26 mouse cellular contexts compared by ENCODE assay signal in the genomic region with DNA sequence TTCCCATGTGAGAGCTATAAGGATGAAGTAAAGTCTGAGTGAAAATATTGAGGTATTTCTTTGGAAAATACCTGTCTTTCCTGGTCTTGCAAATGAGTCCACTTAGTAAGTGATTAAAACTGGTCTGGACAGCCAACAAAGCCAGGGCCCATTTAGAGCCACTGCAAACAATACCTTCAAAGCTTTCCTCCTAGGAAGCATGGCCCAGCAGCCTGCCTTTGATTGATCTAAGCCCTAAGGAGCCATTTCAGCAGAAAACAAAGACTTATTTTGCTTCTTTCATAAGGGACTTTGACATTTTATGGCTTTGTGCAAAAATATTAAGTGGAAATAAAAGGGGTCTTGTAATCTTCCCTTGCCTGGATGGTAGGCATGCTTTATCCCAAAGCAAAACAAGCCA.
DNase-seq lines count a peak whose midpoint lies in the region; ATAC-seq and TF ChIP-seq lines count a peak whose summit lies in the region.
"Had no signal": no experiment of that assay in that cellular context is flagged by ENCODE, and none has a peak within 500 bp of the region (broad histone marks: within the 10 kb centered on the region; RNA-seq: fewer than 3 reads in every experiment).

No protein-coding gene starts in this region.

- H3K27ac ChIP-seq in midbrain, embryonic 11.5 days (ENCODE audit: low read depth, low read length), result no peak overlapping the region
- no peak overlapping the region for H3K27ac ChIP-seq in midbrain, embryonic 10.5 days (replicated peaks)
- H3K27ac ChIP-seq in intestine, postnatal 0 days (ENCODE audit: low read depth, low read length), result no peak overlapping the region
- H3K27ac ChIP-seq: embryonic facial prominence, embryonic 10.5 days; embryonic facial prominence, embryonic 13.5 days; forebrain, embryonic 15.5 days; gastrocnemius, adult 2 months; hindbrain, embryonic 12.5 days; hindbrain, embryonic 15.5 days had no signal

- H3K27me3 ChIP-seq in midbrain, embryonic 11.5 days (ENCODE audit: control insufficient read depth, insufficient read depth, low read length), result no peaks in the 10 kb centered on the region
- no peaks in the 10 kb centered on the region for H3K27me3 ChIP-seq in midbrain, embryonic 10.5 days (ENCODE audit: low read depth, poor library complexity, severe bottlenecking)
- no peaks in the 10 kb centered on the region for H3K27me3 ChIP-seq in intestine, postnatal 0 days (replicated peaks; ENCODE audit: control insufficient read depth, insufficient read depth, low read length)
- H3K27me3 ChIP-seq: CH12.LX; embryonic facial prominence, embryonic 13.5 days; forebrain, embryonic 15.5 days; hindbrain, embryonic 12.5 days; hindbrain, embryonic 15.5 days; Patski had no signal

- peaks cover 3% of the 10 kb centered on the region; the same call in 1 of the 2 replicates for H3K4me1 ChIP-seq in midbrain, embryonic 11.5 days (ENCODE audit: control insufficient read depth, insufficient read depth, low read length)
- H3K4me1 ChIP-seq in midbrain, embryonic 10.5 days, result peaks cover 7% of the 10 kb centered on the region; the same call in 1 of the 2 replicates
- H3K4me1 ChIP-seq in intestine, postnatal 0 days (replicated peaks; ENCODE audit: control insufficient read depth, insufficient read depth, low read length), result no peaks in the 10 kb centered on the region
- H3K4me1 ChIP-seq: embryonic facial prominence, embryonic 10.5 days; embryonic facial prominence, embryonic 13.5 days; forebrain, embryonic 15.5 days; hindbrain, embryonic 12.5 days; hindbrain, embryonic 15.5 days had no signal

- peak; percentile 16 for DNase-seq in embryo, embryonic 10 days (ENCODE audit: low spot score)
- DNase-seq in embryo, embryonic 9.5 days (ENCODE audit: extremely low spot score), result no peak
- no peak for DNase-seq in midbrain, embryonic 11.5 days (ENCODE audit: low spot score, missing footprints)
- no peak for DNase-seq in midbrain, embryonic 10.5 days (ENCODE audit: low spot score)
- peak; percentile 5 for DNase-seq in retina, embryonic 14.5 days (ENCODE audit: low spot score)
- DNase-seq: adrenal gland, postnatal 10 days; adrenal gland, postnatal 36 days; cerebellum, adult 11 months; cerebellum, adult 2 months; cerebellum, adult 9-11 months; cerebellum, postnatal 25 days; gastrocnemius, adult 2 months; gastrocnemius, postnatal 14 days; heart, adult 11 months had no signal

- H3K4me3 ChIP-seq in midbrain, embryonic 11.5 days (ENCODE audit: low read depth, low read length), result no peak overlapping the region
- no peak overlapping the region for H3K4me3 ChIP-seq in midbrain, embryonic 10.5 days
- no peak overlapping the region for H3K4me3 ChIP-seq in intestine, postnatal 0 days (ENCODE audit: low read depth, low read length)
- H3K4me3 ChIP-seq: embryonic facial prominence, embryonic 10.5 days; embryonic facial prominence, embryonic 13.5 days; erythroblast, embryonic 14.5 days; forebrain, embryonic 15.5 days; gastrocnemius, adult 2 months; hindbrain, embryonic 12.5 days; hindbrain, embryonic 15.5 days had no signal

- no peaks in the 10 kb centered on the region for H3K36me3 ChIP-seq in midbrain, embryonic 11.5 days (ENCODE audit: control insufficient read depth, insufficient read depth, low read length)
- no peaks in the 10 kb centered on the region for H3K36me3 ChIP-seq in midbrain, embryonic 10.5 days
- H3K36me3 ChIP-seq in intestine, postnatal 0 days (ENCODE audit: control insufficient read depth, insufficient read depth), result no peaks in the 10 kb centered on the region
- H3K36me3 ChIP-seq: embryonic facial prominence, embryonic 10.5 days; embryonic facial prominence, embryonic 13.5 days; forebrain, embryonic 15.5 days; G1E; hindbrain, embryonic 12.5 days; hindbrain, embryonic 15.5 days had no signal

- no peak overlapping the region for H3K4me2 ChIP-seq in midbrain, embryonic 11.5 days
- H3K4me2 ChIP-seq in intestine, postnatal 0 days (replicated peaks; ENCODE audit: low read depth), result no peak overlapping the region
- H3K4me2 ChIP-seq: embryonic facial prominence, embryonic 13.5 days; forebrain, embryonic 15.5 days; heart, embryonic 11.5 days; hindbrain, embryonic 12.5 days; hindbrain, embryonic 15.5 days had no signal

- ATAC-seq in midbrain, embryonic 11.5 days (ENCODE audit: low FRiP score), result 0 out of 2 replicates have a peak, but pooled peaks have one; percentile 44
- ATAC-seq in intestine, postnatal 0 days, result no peak
- no peak for ATAC-seq in CD4-positive, CD25-positive, alpha-beta regulatory T cell, adult 4 months
- ATAC-seq: forebrain, embryonic 15.5 days; Patski had no signal

- TF ChIP-seq CTCF in intestine, postnatal 0 days (IDR thresholded peaks at IDR 0.05; ENCODE audit: low read depth), result no peak

- no peaks in the 10 kb centered on the region for H3K9me3 ChIP-seq in midbrain, embryonic 11.5 days (ENCODE audit: control insufficient read depth, low read length)
- H3K9me3 ChIP-seq in midbrain, embryonic 10.5 days (replicated peaks), result no peaks in the 10 kb centered on the region
- H3K9me3 ChIP-seq in intestine, postnatal 0 days (ENCODE audit: control insufficient read depth), result no peaks in the 10 kb centered on the region
- H3K9me3 ChIP-seq: embryonic facial prominence, embryonic 10.5 days; embryonic facial prominence, embryonic 13.5 days; forebrain, embryonic 15.5 days; G1E; hindbrain, embryonic 12.5 days; hindbrain, embryonic 15.5 days had no signal

- no peak overlapping the region for H3K9ac ChIP-seq in midbrain, embryonic 11.5 days (ENCODE audit: low read length)
- no peak overlapping the region for H3K9ac ChIP-seq in intestine, postnatal 0 days (ENCODE audit: low read depth, low read length)
- H3K9ac ChIP-seq: embryonic facial prominence, embryonic 13.5 days; forebrain, embryonic 15.5 days; hindbrain, embryonic 12.5 days; hindbrain, embryonic 15.5 days had no signal

Comparison
In these comparisons a context has a peak if more than half of its experiments do, and no peak if none do; other contexts are left out.
1. DNase-seq: peak in embryo, embryonic 10 days (single experiment) and retina, embryonic 14.5 days (single experiment); none in embryo, embryonic 9.5 days (single experiment), midbrain, embryonic 11.5 days (single experiment) and midbrain, embryonic 10.5 days (single experiment).